Mouse (Mus musculus): ENCODE results near the gene Pbx1. TPM values are rescaled to one million over a fixed set of nuclear protein-coding genes. Genes with fewer than 3 reads are reported as not detected.

Pbx1 gene
- polyA plus RNA-seq, 1 experiment from 2014 or later, result 31.4 TPM

GRCm38 (mm10) chr1:168291643-168292040 is 140.4 kb downstream of the Pbx1 start:
- Histone ChIP-seq H3K4me3 (replicated peaks) (no peak overlapping the region), H3K9ac (replicated peaks) (no peak overlapping the region), H3K27me3 (replicated peaks) (no peaks in the 10 kb centered on the region), H3K27ac (replicated peaks) (peak overlapping the region; percentile 67), H3K4me1 (peaks cover 71% of the 10 kb centered on the region), H3K9me3 (replicated peaks) (no peaks in the 10 kb centered on the region), H3K4me2 (peak overlapping the region; percentile 17; the same call in 1 of the 2 replicates), H3K36me3 (no peaks in the 10 kb centered on the region)
- no peak for ATAC-seq (ENCODE audit: low FRiP score)
- 38% methylated on average over 6 of the region's 6 CpGs for WGBS

GRCm38 (mm10) chr1:168291001-168291642 is 140.9 kb downstream of the Pbx1 start:
- 30% methylated on average over 11 of the region's 11 CpGs for WGBS

GRCm38 (mm10) chr1:168290236-168290985 is 141.7 kb downstream of the Pbx1 start:
- Histone ChIP-seq H3K9ac (replicated peaks) (no peak overlapping the region), H3K9me3 (replicated peaks) (no peaks in the 10 kb centered on the region), H3K36me3 (no peaks in the 10 kb centered on the region), H3K27ac (replicated peaks) (no peak overlapping the region), H3K4me1 (peaks cover 66% of the 10 kb centered on the region), H3K4me3 (replicated peaks) (no peak overlapping the region), H3K27me3 (replicated peaks) (no peaks in the 10 kb centered on the region), H3K4me2 (no peak overlapping the region)
- 71% methylated on average over 8 of the region's 8 CpGs for WGBS
- no peak for ATAC-seq (ENCODE audit: low FRiP score)

More at GRCm38 (mm10) chr1:168291001-168291642, 140.9 kb downstream of the Pbx1 start:
- H3K4me3 ChIP-seq (replicated peaks), result no peak overlapping the region
- H3K27ac ChIP-seq (replicated peaks), result peak overlapping the region; percentile 67
- H3K36me3 ChIP-seq, result no peaks in the 10 kb centered on the region
- peak overlapping the region; percentile 17; the same call in 1 of the 2 replicates for H3K4me2 ChIP-seq
- no peak overlapping the region for H3K9ac ChIP-seq (replicated peaks)
- ATAC-seq (ENCODE audit: low FRiP score), result no peak
- H3K4me1 ChIP-seq, result peaks cover 70% of the 10 kb centered on the region
- no peaks in the 10 kb centered on the region for H3K27me3 ChIP-seq (replicated peaks)
- H3K9me3 ChIP-seq (replicated peaks), result no peaks in the 10 kb centered on the region

GRCm38 (mm10) chr1:168288891-168289545 is 143.1 kb downstream of the Pbx1 start:
- H3K9me3 ChIP-seq (replicated peaks), result no peaks in the 10 kb centered on the region
- peaks cover 74% of the 10 kb centered on the region for H3K4me1 ChIP-seq
- H3K27ac ChIP-seq (replicated peaks), result peak overlapping the region; percentile 69
- no peaks in the 10 kb centered on the region for H3K27me3 ChIP-seq (replicated peaks)
- no peak overlapping the region for H3K9ac ChIP-seq (replicated peaks)
- no peak for ATAC-seq (ENCODE audit: low FRiP score)
- H3K36me3 ChIP-seq, result no peaks in the 10 kb centered on the region
- WGBS, result 38% methylated on average over 10 of the region's 10 CpGs
- H3K4me3 ChIP-seq (replicated peaks), result no peak overlapping the region
- H3K4me2 ChIP-seq, result no peak overlapping the region

DNA sequence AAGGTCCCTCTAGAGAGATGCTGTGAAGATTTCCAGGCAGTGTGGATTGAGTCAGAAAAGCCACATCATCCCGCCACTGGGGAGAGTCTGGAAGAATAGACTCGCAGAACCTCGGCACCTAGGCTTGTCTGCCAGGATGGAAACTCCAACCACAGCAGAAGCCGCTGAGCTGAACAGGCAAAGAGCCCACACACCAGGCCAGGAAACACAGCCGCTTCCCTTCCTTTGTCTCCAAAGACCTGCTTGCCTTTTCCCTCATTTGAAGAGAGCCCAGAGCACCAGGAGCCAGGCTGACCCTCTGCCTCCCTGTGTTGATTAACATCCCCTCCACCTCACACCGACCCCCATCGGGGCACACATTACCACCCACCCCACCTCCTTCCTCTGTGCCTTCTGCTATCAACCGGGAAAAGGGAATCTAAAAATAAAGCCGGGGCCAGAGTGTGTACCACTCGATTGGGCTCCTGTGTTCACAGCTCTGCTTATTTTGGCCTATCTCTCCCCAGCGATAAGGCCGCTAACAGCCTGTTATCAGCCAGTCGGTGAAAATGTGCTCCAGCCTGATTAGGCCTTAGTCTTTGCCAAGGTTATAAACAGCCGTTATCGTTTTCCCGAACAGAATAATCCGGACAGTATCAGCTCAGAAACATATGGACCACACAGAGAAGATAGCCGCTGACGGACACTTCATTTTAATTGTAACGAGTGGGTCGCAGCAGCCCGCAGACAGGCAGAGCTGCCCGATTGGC is 144.1 kb downstream of the Pbx1 start:
- H3K9ac ChIP-seq (replicated peaks), result peak overlapping the region; percentile 34

DNA sequence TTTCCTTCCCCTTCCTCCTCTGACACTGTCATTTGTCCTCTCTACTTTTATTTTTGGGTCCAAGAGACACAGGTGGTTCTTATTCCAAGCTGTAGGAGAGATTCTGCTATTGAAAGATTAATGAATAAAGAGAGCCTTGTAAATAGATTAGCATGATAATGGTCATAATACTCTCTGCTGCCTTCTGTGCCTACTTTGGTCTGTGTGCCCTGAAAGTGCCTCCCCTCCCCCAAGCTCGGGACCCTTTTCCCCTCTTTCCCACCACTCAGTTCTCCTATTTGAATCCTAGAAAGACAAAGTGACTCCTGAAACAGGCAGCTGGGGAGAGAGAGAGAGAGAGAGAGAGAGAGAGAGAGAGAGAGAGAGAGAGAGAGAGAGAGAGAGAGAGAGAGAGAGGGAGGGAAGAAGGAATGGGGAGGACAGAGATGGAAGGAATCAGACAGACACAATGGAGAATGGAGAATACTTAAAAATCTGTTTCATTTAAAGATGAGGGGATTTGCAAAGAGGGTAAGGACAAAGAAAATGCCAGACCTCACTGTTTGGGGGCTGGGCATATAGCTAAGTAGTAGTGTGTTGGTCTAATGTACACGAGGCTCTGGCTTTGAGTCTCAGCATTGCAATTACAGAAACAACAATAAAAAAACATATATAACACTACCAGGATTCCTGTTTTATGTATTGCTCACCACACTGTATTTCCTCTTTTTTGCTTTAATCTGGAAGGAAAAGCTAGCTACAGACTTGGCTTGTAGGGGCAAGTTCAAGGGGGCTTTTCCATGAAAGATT is 145.0 kb downstream of the Pbx1 start:
- no peaks in the 10 kb centered on the region for H3K36me3 ChIP-seq
- peak overlapping the region; percentile 69; the same call in 1 of the 2 replicates for H3K27ac ChIP-seq (replicated peaks)
- 13% methylated on average over 2 of the region's 2 CpGs for WGBS
- no peak for ATAC-seq (ENCODE audit: low FRiP score)
- H3K9ac ChIP-seq (replicated peaks), result no peak overlapping the region; the same call in 1 of the 2 replicates
- no peak overlapping the region for H3K4me3 ChIP-seq (replicated peaks)
- H3K4me1 ChIP-seq, result peaks cover 78% of the 10 kb centered on the region
- no peaks in the 10 kb centered on the region for H3K9me3 ChIP-seq (replicated peaks)
- H3K27me3 ChIP-seq (replicated peaks), result no peaks in the 10 kb centered on the region
- no peak overlapping the region for H3K4me2 ChIP-seq

More for the DNA sequence above, 144.1 kb downstream of the Pbx1 start:
- peak overlapping the region; percentile 26 for H3K4me2 ChIP-seq
- WGBS, result 16% methylated on average over 23 of the region's 23 CpGs
- H3K27me3 ChIP-seq (replicated peaks), result no peaks in the 10 kb centered on the region
- peak; percentile 42 for ATAC-seq (ENCODE audit: low FRiP score)
- H3K27ac ChIP-seq (replicated peaks), result peak overlapping the region; percentile 69
- H3K4me1 ChIP-seq, result peaks cover 81% of the 10 kb centered on the region
- no peaks in the 10 kb centered on the region for H3K36me3 ChIP-seq
- no peak overlapping the region for H3K4me3 ChIP-seq (replicated peaks)
- H3K9me3 ChIP-seq (replicated peaks), result no peaks in the 10 kb centered on the region

DNA sequence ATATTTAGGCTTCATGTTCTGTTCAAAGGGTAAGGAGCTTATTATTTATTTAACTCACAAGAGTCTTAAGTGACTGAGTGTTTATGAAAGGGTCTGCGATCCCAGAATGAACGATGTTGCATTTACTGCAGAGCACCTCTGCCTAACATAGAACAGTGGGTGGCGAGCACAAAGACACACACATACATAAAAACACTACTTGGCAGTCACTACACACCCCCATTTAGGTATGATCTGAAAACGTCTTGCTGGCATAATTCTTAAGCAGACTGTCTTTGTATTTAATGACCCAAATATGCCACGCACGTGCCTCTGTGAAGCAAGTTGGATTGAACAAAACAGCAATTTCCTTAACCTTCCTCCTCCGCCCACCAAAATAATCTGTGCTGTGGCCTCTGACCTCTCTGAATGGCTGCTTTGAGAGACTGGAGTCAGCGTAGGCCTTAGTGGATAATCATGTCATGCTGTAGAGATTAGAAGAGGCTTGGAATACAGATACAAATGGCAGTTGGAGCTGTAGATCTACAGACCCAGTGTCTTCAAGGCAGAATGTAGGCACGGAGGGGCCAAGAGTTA is 147.4 kb downstream of the Pbx1 start:
- Histone ChIP-seq H3K4me2 (no peak overlapping the region), H3K4me1 (peaks cover 54% of the 10 kb centered on the region), H3K27ac (replicated peaks) (no peak overlapping the region), H3K27me3 (replicated peaks) (no peaks in the 10 kb centered on the region), H3K36me3 (no peaks in the 10 kb centered on the region), H3K4me3 (replicated peaks) (no peak overlapping the region), H3K9ac (replicated peaks) (no peak overlapping the region), H3K9me3 (replicated peaks) (no peaks in the 10 kb centered on the region)
- 31% methylated on average over 9 of the region's 9 CpGs for WGBS
- ATAC-seq (ENCODE audit: low FRiP score), result no peak

DNA sequence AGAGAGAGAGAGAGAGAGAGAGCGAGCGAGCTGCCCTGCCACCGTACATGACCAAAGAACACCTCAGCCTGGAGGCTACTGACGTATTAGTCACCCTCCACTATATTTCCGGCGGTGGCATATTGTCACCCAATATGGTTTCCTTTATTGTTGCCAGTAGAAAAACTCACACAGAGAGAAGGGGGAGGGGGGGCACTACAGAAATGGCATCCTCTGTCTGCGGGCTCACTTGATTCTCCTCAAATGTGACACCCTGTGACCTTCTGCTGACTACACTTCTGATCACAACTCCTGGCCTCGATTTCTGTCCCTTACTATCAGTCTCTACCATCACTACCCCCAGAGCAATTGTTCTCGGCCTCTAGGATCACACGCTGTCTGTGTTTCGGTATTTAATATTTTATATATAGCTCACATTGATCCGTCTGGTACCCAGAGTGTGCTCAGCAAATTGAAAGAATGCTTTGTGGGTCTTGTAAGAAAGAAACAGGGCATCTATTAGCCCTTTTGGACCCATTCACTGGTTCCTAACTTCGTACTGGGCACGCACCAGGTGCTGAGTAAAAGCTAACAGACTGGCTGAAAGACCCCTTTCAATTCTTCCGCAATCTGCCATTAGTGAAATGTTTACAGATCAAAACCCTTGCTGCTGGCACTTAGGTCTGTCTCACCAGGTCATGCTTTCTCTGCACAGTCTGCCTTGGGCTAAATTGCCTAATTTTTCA is 148.1 kb downstream of the Pbx1 start:
- no peak overlapping the region for H3K9ac ChIP-seq (replicated peaks)
- H3K27ac ChIP-seq (replicated peaks), result no peak overlapping the region
- no peak for ATAC-seq (ENCODE audit: low FRiP score)
- H3K4me2 ChIP-seq, result no peak overlapping the region
- H3K4me3 ChIP-seq (replicated peaks), result no peak overlapping the region
- 40% methylated on average over 15 of the region's 15 CpGs for WGBS
- H3K36me3 ChIP-seq, result no peaks in the 10 kb centered on the region
- H3K9me3 ChIP-seq (replicated peaks), result no peaks in the 10 kb centered on the region
- no peaks in the 10 kb centered on the region for H3K27me3 ChIP-seq (replicated peaks)
- H3K4me1 ChIP-seq, result peaks cover 48% of the 10 kb centered on the region

GRCm38 (mm10) chr1:168283421-168283820 is 148.6 kb downstream of the Pbx1 start:
- Histone ChIP-seq H3K9ac (replicated peaks) (no peak overlapping the region), H3K4me1 (peaks cover 42% of the 10 kb centered on the region), H3K4me2 (no peak overlapping the region), H3K9me3 (replicated peaks) (no peaks in the 10 kb centered on the region), H3K27me3 (replicated peaks) (no peaks in the 10 kb centered on the region), H3K27ac (replicated peaks) (no peak overlapping the region), H3K36me3 (no peaks in the 10 kb centered on the region), H3K4me3 (replicated peaks) (no peak overlapping the region)
- no peak for ATAC-seq (ENCODE audit: low FRiP score)
- WGBS, result 58% methylated on average over 2 of the region's 2 CpGs

DNA sequence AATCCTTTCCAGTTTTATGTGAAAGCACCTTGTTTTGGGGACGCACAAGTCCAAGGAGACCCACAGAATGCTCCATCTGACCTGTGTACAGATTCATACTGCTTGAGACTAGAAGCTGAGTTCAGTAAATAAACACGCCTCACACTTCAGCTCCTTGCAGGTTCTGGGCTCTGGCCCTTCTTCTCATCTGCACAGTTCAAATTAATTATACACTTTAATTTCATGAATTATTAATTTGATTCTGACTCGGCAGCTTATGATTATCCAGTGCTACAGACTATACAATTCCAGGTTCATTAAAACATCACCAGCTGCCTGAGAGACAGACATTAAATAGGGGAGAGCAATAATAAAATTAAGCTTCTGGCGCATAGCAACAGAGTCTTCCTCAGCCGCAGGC is 156.4 kb downstream of the Pbx1 start:
- H3K4me2 ChIP-seq, result no peak overlapping the region
- ATAC-seq (ENCODE audit: low FRiP score), result peak; percentile 61
- peaks cover 17% of the 10 kb centered on the region for H3K4me1 ChIP-seq
- WGBS, result 31% methylated on average over 5 of the region's 5 CpGs
- H3K27me3 ChIP-seq (replicated peaks), result no peaks in the 10 kb centered on the region
- no peaks in the 10 kb centered on the region for H3K9me3 ChIP-seq (replicated peaks)
- peak overlapping the region; percentile 13; the same call in 1 of the 2 replicates for H3K27ac ChIP-seq (replicated peaks)
- no peak overlapping the region for H3K9ac ChIP-seq (replicated peaks)
- no peak overlapping the region for H3K4me3 ChIP-seq (replicated peaks)
- no peaks in the 10 kb centered on the region for H3K36me3 ChIP-seq

Measured in neural tube, embryonic 15.5 days (tissue).